Mouse (Mus musculus): ENCODE results near the gene Kazn.

DNA sequence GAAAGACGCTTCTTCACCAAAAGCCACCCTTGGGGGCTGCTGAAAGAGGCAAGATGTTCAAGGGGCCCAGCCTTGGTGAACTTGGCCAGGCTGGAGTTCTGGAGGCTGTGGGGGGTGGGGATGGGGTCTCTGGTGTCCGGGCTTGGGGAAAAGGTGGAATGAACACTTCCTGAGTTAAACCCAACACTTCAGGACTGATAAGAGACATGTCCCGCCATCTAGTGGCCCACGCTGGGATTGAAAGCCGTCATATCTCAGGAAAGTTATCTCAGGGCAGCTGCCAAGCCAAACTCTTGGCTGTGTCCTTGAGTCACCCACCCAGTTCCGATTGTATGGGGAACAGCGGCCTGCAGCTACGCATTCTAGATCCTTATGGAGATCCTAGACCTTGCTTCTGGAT, 140.9 kb downstream of the Kazn start:
- TF ChIP-seq CTCF (IDR thresholded peaks at IDR 0.05; ENCODE audit: insufficient read depth, low read length) (peak; percentile 67), POLR2A (IDR thresholded peaks at IDR 0.05; ENCODE audit: borderline replicate concordance, extremely low read depth, low read depth, low read length) (no peak)
